Mouse (Mus musculus) adrenal gland (tissue): ENCODE data around the gene Klf11.
"Not testable (repeated sequence)": the region's sequence is repeated elsewhere in the genome, so short reads cannot be mapped to it uniquely, and the experiment has no call there.

Experiments
- intact Hi-C: fragments of 180-260 bp; cut with DNase I; formaldehyde crosslinking; loops from one replicate; pipeline ENCODE4 v1.15.1; 2025

Gene Klf11

DNA sequence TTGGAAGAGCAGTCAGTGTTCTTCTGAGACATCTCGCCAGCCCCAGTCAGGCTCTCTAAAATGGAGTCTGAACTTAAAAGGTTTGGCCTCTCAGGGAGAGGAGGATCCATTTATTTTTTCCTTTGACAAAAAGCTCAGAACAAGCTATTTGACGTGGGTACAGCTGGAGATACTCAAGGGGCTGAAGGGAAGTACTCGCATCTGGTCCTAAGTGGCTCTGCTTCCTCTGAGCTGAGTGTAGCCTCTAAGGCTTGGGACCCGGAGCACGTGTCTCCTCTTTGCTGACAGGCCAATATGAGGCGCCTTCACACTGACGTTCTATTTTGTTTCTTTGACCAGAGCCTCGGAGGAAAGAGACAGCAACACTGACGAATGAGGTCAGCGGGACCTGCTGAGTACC, 48.5 kb downstream of the Klf11 start:
- intact Hi-C loops: loop anchor here (2.0 kb wide), 1 partner anchor 229 kb away; no protein-coding TSS in a partner anchor

DNA sequence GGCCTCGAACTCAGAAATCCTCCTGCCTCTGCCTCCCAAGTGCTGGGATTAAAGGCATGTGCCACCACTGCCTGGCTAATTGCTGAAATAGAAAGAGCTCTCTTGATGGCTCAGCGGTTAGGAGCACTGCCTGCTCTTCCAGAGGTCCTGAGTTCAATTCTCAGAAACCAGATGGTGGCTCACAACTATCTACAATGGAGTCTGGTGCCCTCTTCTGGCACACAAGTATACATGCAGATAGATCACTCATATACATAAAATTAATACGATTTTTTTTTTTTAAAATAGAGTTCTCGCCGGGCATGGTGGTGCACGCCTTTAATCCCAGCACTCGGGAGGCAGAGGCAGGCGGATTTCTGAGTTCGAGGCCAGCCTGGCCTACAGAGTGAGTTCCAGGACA, 50.5 kb downstream of the Klf11 start:
- intact Hi-C loops: not testable (repeated sequence)

GRCm38 (mm10) chr12:24703013-24703412, 51.9 kb downstream of the Klf11 start:
- intact Hi-C loops: no loop called here

- intact Hi-C loops: loop anchor here (5.0 kb wide), 1 partner anchor 53 kb away; the partner anchor contains the start of gene Klf11
Measured at GRCm38 (mm10) chr12:24705502-24706263, 54.6 kb downstream of the Klf11 start.

DNA sequence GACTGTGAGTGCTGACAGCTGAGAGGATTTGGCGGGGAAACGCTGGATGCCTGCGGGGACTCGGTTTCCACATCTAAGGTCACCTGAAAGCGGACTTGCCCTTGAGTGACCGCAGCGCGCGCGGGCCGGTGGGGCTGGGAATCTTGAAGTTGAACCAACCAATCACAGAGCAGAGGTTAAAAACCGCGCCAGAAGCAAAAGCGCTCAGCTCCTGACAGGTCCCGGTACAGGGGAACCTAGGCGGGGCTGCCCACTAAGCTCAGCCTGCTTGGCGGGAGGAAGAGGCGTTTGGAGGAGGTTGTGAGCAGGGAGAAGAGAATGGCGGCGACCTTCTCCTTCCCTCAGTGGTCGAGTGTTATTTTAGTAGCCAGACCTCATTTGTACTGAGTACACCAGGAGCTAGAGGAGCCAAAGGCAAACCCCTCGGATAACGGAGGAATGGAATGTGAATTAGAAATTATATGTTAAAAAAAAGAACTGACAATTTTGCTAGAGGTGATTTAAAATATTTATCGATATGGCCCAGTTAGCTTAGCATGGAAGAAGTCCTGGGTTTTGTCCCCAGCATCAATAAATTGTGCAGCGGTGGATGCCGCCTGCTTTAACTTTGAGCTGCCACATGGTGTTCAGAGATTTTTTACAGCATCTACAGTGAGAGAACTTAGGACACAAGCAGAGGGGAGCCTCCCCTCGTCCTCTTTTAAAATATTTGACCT, 55.8 kb downstream of the Klf11 start:
- intact Hi-C loops: loop anchor here (5.0 kb wide), 1 partner anchor 55 kb away; the partner anchor contains the start of gene Klf11

DNA sequence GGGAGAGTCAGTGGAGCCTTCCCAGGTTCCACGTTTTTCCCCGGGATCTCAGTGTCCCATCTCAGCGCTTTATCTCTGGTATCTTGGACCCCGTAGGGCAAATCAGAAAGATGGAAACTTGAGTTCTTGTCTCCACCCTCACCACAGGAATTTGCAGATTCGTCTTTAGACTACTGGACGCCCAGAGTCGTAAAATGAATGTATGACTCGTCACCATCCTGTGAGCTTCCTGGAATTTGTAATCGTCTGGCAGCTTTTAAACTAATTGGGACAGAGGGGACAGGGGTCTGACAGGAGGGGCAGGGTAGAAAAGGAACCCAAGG, 56.4 kb downstream of the Klf11 start:
- intact Hi-C loops: loop anchor here (5.0 kb wide), 1 partner anchor 55 kb away; the partner anchor contains the start of gene Klf11

DNA sequence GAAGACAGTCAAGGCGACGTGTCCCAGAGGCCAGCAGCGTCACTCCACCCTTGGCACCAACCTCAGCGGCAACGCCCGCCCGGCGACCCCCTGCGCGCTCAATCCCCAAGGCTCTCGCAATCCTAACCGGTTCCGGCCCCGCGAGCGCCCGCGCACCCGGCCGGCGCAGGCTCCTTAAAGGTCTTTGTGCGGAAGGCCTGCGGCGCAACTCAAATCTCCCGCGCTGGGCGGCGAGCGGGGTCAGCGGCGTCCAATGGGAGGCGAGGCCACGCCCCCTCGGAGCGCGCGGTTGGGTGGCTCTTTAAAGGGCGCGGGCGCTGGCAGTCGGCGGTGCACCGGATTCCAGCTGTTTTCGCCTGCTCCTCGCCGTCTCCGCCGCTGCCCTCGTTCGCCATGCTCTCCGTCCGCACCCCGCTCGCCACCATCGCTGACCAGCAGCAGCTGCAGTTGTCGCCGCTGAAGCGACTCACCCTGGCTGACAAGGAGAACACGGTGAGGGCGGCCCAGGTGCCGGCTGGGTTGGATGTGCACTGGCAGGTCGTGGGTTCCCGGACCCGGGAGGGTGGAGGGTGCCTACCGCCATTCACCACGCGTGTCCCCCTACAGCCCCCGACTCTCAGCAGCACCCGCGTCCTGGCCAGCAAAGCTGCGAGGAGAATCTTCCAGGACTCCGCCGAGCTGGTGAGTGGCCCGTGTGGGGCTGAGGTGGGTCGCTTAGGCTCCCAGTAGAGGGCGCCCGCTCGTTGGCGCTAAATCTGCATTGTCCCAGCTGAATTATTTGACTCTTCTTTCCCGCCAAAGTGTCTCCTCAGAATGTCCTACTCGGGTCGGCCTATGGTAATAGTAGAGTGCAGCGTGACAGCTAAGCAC, 57.1 kb downstream of the Klf11 start, which contains the start of gene Rrm2:
TSS of gene Rrm2 (plus strand) at position 288 of the 870 bp plus-strand sequence.
- intact Hi-C loops: loop anchor here (5.0 kb wide), 1 partner anchor 56 kb away; the partner anchor contains the start of gene Klf11

- intact Hi-C loops: loop anchor here (5.0 kb wide), 1 partner anchor 57 kb away; the partner anchor contains the start of gene Klf11
Measured at GRCm38 (mm10) chr12:24708824-24709218, 57.7 kb downstream of the Klf11 start.

GRCm38 (mm10) chr12:24709409-24709808, 58.3 kb downstream of the Klf11 start:
- intact Hi-C loops: loop anchor here (5.0 kb wide), 1 partner anchor 57 kb away; the partner anchor contains the start of gene Klf11

DNA sequence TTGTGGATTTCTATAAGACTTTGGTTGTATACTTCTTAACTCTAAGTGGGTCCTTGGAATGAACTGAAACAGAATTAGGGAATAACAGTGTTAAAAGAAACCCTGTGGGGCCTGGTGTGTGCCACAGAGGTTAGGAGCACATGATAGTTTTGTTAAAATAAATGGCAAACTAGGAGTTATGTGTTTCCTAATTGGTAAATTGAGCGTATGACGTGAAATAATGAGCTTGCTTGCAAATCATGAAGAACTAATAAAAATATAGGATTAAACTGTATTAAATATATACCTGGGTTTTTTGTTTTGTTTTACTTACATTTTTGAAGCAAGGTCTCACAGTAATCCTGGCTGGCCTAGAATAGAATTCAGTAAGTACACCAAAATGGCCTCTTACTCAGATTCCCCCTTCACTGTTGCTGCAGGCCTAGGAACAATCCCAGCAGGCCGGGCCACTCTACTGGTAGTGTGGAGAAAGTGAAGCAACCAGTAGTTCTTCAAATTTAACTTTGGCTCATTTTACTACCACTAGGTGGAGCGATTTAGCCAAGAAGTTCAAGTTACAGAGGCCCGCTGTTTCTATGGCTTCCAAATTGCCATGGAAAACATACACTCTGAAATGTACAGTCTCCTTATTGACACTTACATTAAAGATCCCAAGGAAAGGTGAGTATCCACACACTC, 58.9 kb downstream of the Klf11 start:
- intact Hi-C loops: loop anchor here (5.0 kb wide), 1 partner anchor 58 kb away; the partner anchor contains the start of gene Klf11

- intact Hi-C loops: no loop called here
Measured at GRCm38 (mm10) chr12:24710672-24711071, 59.6 kb downstream of the Klf11 start.
